Mouse (Mus musculus) small intestine, adult 2 months (tissue): ENCODE measurements around the gene Wnk4. TPM values are rescaled to one million over a fixed set of nuclear protein-coding genes. Genes with fewer than 3 reads are reported as not detected.

ENCODE experiments used
- H3K27ac ChIP-seq: fragments of 200-500 bp; 2 replicates; pipeline ENCODE4 v1.5.1; 2012; ENCODE audit warnings: low read depth, low read length, control low read depth, inconsistent platforms; ENCODE audit not compliant: insufficient read depth
- H3K27me3 ChIP-seq: fragments of 200-500 bp; 2 replicates; pipeline ENCODE4 v1.6.1; 2012; ENCODE audit warnings: mild to moderate bottlenecking, moderate library complexity, low read length, inconsistent platforms; ENCODE audit not compliant: control insufficient read depth, insufficient read depth
- H3K36me3 ChIP-seq: fragments of 200-500 bp; 2 replicates; pipeline ENCODE4 v1.6.1; 2012; ENCODE audit warnings: mild to moderate bottlenecking, low read length, control low read depth, inconsistent platforms; ENCODE audit not compliant: control insufficient read depth, insufficient read depth
- H3K4me1 ChIP-seq: fragments of 200-500 bp; 2 replicates; pipeline ENCODE4 v1.6.1; 2012; ENCODE audit warnings: low read length, inconsistent platforms, mixed read lengths; ENCODE audit not compliant: control insufficient read depth, insufficient read depth, insufficient read length
- H3K4me3 ChIP-seq: fragments of 200-500 bp; 2 replicates; pipeline ENCODE4 v1.5.1; 2012; ENCODE audit warnings: low read depth, mild to moderate bottlenecking, control low read depth, inconsistent platforms, low read length, moderate library complexity
- CTCF ChIP-seq: fragments of 200-500 bp; IDR thresholded peaks from 2 replicates; pipeline ENCODE4 v1.5.1; 2012; ENCODE audit warnings: low read depth, mild to moderate bottlenecking, control low read depth, inconsistent platforms, low read length, moderate library complexity, mixed read lengths; ENCODE audit not compliant: insufficient replicate concordance, insufficient read length; ENCODE audit errors: extremely low read depth
- POLR2A ChIP-seq: fragments of 200-500 bp; IDR thresholded peaks from 2 replicates; pipeline ENCODE4 v1.6.1; 2012; ENCODE audit warnings: low read depth, mild to moderate bottlenecking, control low read depth, inconsistent platforms, low read length, moderate library complexity
- WGBS: fragments of 180-500 bp; shearing (Covaris S2); methylation state at CpG from one replicate; pipeline ENCODE4 v1.1.7; 2018; 5-methylcytosine and 5-hydroxymethylcytosine counted together
- polyA plus RNA-seq: library from polyadenylated mRNA; depleted of rRNA; stranded (reverse); fragments of >200 nt; gene quantifications from 2 replicates; pipeline ENCODE4 v1.2.3, GENCODE M21; 2012

Wnk4 gene
- polyA plus RNA-seq, 1 experiment, result 7.9 TPM

- Histone ChIP-seq H3K27me3 (no peaks in the 10 kb centered on the region), H3K4me1 (peaks cover 14% of the 10 kb centered on the region), H3K4me3 (peak within 1 kb of the TSS; percentile 98), H3K27ac (peak within 1 kb of the TSS; percentile 96), H3K36me3 (peaks cover 22% of the 10 kb centered on the region)
- TF ChIP-seq POLR2A (peak; percentile 67; the same call in 1 of the 2 replicates), CTCF (peak; percentile 82; the same call in 1 of the 2 replicates)
- 5% methylated on average over 39 of the region's 39 CpGs for WGBS
These were observed 41.8 kb downstream of the Wnk4 start, which contains the start of gene Becn1 for GRCm38 (mm10) chr11:101302004-101302798. Gene Becn1, minus strand, starts transcription at chr11:101302286.

- WGBS, result 16% methylated on average over 5 of the region's 5 CpGs
- H3K27me3 ChIP-seq, result no peaks in the 10 kb centered on the region
- H3K4me3 ChIP-seq, result no peak overlapping the region
- H3K4me1 ChIP-seq, result peaks cover 7% of the 10 kb centered on the region; the same call in 1 of the 2 replicates
- H3K36me3 ChIP-seq, result no peaks in the 10 kb centered on the region
- no peak overlapping the region for H3K27ac ChIP-seq
- TF ChIP-seq CTCF, result no peak
- TF ChIP-seq POLR2A, result no peak
These were observed 47.4 kb downstream of the Wnk4 start for GRCm38 (mm10) chr11:101307744-101308143.

GRCm38 (mm10) chr11:101311083-101311482 is 50.7 kb downstream of the Wnk4 start:
- no peak for TF ChIP-seq CTCF
- Histone ChIP-seq H3K4me3 (no peak overlapping the region), H3K27ac (no peak overlapping the region), H3K27me3 (no peaks in the 10 kb centered on the region), H3K36me3 (no peaks in the 10 kb centered on the region), H3K4me1 (no peaks in the 10 kb centered on the region; the same call in 1 of the 2 replicates)
- 78% methylated on average over 3 of the region's 3 CpGs for WGBS

- 10% methylated on average over 3 of the region's 3 CpGs for WGBS
These were observed 51.8 kb downstream of the Wnk4 start for GRCm38 (mm10) chr11:101312150-101312549.

GRCm38 (mm10) chr11:101314567-101314966 is 54.2 kb downstream of the Wnk4 start:
- H3K27ac ChIP-seq, result no peak overlapping the region
- WGBS, result 95% methylated on average over 1 of the region's 1 CpGs
- TF ChIP-seq POLR2A (no peak), CTCF (no peak)

More at GRCm38 (mm10) chr11:101312150-101312549, 51.8 kb downstream of the Wnk4 start:
- no peaks in the 10 kb centered on the region for H3K27me3 ChIP-seq
- no peak overlapping the region for H3K27ac ChIP-seq
- H3K4me3 ChIP-seq, result no peak overlapping the region
- peaks cover 2% of the 10 kb centered on the region for H3K4me1 ChIP-seq
- H3K36me3 ChIP-seq, result no peaks in the 10 kb centered on the region
- TF ChIP-seq POLR2A (no peak), CTCF (no peak)

GRCm38 (mm10) chr11:101315082-101315650 is 54.8 kb downstream of the Wnk4 start:
- peaks cover 14% of the 10 kb centered on the region for H3K36me3 ChIP-seq
- peak overlapping the region; percentile 48 for H3K27ac ChIP-seq
- H3K4me1 ChIP-seq, result peaks cover 2% of the 10 kb centered on the region
- no peaks in the 10 kb centered on the region for H3K27me3 ChIP-seq
- H3K4me3 ChIP-seq, result peak overlapping the region; percentile 99; the same call in 1 of the 2 replicates
- TF ChIP-seq CTCF, result no peak
- WGBS, result 83% methylated on average over 8 of the region's 8 CpGs

More at GRCm38 (mm10) chr11:101314567-101314966, 54.2 kb downstream of the Wnk4 start:
- Histone ChIP-seq H3K4me3 (no peak overlapping the region), H3K27me3 (no peaks in the 10 kb centered on the region), H3K4me1 (peaks cover 2% of the 10 kb centered on the region), H3K36me3 (peaks cover 9% of the 10 kb centered on the region)
